Mouse (Mus musculus) spleen, adult 2 months (tissue): ENCODE data around the gene Npepps.

ENCODE experiments used
- CTCF ChIP-seq: fragments of 200-500 bp; IDR thresholded peaks from 2 replicates; pipeline ENCODE4 v1.5.1; 2011; ENCODE audit warnings: mild to moderate bottlenecking, inconsistent platforms; ENCODE audit not compliant: insufficient read depth, insufficient read length, insufficient replicate concordance; ENCODE audit errors: extremely low read depth
- POLR2A ChIP-seq: fragments of 200-500 bp; IDR thresholded peaks from 2 replicates; pipeline ENCODE4 v1.6.1; 2011; ENCODE audit warnings: low read depth, low read length, inconsistent platforms

DNA sequence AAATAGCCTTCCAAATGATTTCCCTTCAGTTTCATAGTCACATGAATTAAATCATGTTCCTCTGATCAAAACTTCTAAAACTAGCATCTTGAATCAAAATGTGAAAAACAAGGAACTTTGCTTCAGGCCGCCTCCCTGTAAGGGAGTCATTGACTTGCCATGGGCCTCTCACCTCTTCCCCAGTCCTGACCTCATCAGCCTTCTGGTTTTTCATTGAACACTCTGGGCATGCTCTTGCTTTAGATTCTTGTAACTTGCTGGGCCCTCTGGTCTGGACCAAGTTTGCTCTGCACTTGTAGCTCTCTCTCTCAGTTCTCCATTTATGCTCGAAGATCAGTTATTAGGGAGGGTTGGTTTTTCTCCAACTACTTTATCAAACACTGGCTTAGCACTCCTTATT, 58.8 kb downstream of the Npepps start:
- no peak for TF ChIP-seq CTCF
- no peak for TF ChIP-seq POLR2A
